Mouse (Mus musculus) bone marrow, adult 2 months (tissue): ENCODE results near the gene Nmnat3. TPM values are rescaled to one million over a fixed set of nuclear protein-coding genes. Genes with fewer than 3 reads are reported as not detected.

Experiments
- H3K27ac ChIP-seq: fragments of 200-500 bp; 2 replicates; pipeline ENCODE4 v1.5.1; 2012; ENCODE audit warnings: low read depth, mild to moderate bottlenecking, control low read depth, inconsistent platforms, low read length; ENCODE audit not compliant: control insufficient read depth, poor library complexity, insufficient read depth
- H3K4me1 ChIP-seq: fragments of 200-500 bp; 2 replicates; pipeline ENCODE4 v1.6.1; 2011; ENCODE audit warnings: low read length; ENCODE audit not compliant: control insufficient read depth, insufficient read depth
- H3K4me3 ChIP-seq: fragments of 200-500 bp; replicated peaks from 2 replicates; pipeline ENCODE3; 2011; ENCODE audit warnings: mild to moderate bottlenecking, low read depth, low read length, control low read depth; ENCODE audit not compliant: control insufficient read depth
- CTCF ChIP-seq: fragments of 200-500 bp; IDR thresholded peaks from 2 replicates; pipeline ENCODE4 v1.5.1; 2011; ENCODE audit warnings: low read length, control low read depth; ENCODE audit not compliant: control insufficient read depth, insufficient read depth
- POLR2A ChIP-seq: fragments of 200-500 bp; IDR thresholded peaks from 2 replicates; pipeline ENCODE4 v1.6.1; 2011; ENCODE audit warnings: low read depth, mild to moderate bottlenecking, control low read depth, low read length, borderline replicate concordance; ENCODE audit not compliant: control insufficient read depth
- WGBS: fragments of 180-500 bp; shearing (Covaris S2); methylation state at CpG from one replicate; pipeline ENCODE4 v1.1.7; 2018; 5-methylcytosine and 5-hydroxymethylcytosine counted together
- polyA plus RNA-seq: library from polyadenylated mRNA; stranded (reverse); fragments of >200 nt; gene quantifications from 2 replicates; pipeline ENCODE4 v1.2.4, GENCODE M21; 2011; ENCODE audit warnings: low replicate concordance; ENCODE audit not compliant: missing spikeins, insufficient read depth, insufficient read length

The Nmnat3 gene
- polyA plus RNA-seq, 1 experiment, result 18.9 TPM

GRCm38 (mm10) chr9:98339971-98340370 lies 52.7 kb downstream of the Nmnat3 start:
- H3K4me1 ChIP-seq, result no peaks in the 10 kb centered on the region
- no peak overlapping the region for H3K27ac ChIP-seq
- H3K4me3 ChIP-seq, result no peak overlapping the region
- WGBS, result 89% methylated on average over 4 of the region's 4 CpGs
- TF ChIP-seq POLR2A, result no peak
- TF ChIP-seq CTCF, result no peak

DNA sequence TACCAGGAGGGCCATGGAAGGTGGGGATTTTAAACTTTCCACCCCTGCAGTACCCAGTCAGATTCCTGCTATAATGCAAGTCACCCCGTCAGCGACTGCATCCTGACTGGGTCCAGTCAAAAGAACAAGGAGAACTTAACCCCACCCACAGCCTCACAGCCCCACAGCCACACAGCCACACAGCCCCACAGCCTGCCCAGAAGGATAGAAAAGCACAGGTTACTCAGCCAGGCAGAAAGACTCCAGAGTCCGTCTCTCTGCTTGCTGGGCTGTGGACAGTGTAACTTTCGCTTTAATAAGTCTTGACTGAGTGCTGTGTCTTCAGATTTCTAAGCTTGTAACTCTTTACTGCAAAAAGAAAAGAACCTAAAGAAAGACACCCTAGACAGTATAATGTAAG lies 53.2 kb downstream of the Nmnat3 start:
- TF ChIP-seq POLR2A, result no peak
- WGBS, result 78% methylated on average over 4 of the region's 4 CpGs
- Histone ChIP-seq H3K4me3 (no peak overlapping the region), H3K4me1 (no peaks in the 10 kb centered on the region), H3K27ac (no peak overlapping the region)

GRCm38 (mm10) chr9:98345840-98346239 lies 58.6 kb downstream of the Nmnat3 start:
- H3K27ac ChIP-seq, result no peak overlapping the region
- H3K4me1 ChIP-seq, result no peaks in the 10 kb centered on the region
- TF ChIP-seq POLR2A (no peak), CTCF (no peak)
- no peak overlapping the region for H3K4me3 ChIP-seq
- WGBS, result 74% methylated on average over 1 of the region's 1 CpGs

DNA sequence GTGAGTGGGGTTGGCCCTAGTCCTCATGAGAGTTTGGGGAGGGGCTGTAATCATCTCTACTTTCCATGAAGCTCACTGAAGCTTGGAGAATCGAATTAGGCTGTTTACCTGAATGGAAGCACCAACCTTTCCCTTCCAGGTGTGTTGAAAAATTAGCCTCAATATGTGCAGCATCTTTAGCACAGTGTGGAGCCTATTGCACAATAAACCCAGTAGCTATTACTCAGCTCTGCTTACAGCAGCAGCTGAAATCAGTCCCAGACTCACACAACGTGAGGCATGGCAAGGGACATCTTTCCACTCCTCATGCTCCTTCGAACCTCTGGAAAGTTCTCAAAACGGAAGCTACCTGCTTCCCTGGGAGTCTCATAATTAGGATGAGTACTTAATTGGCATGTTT lies 59.0 kb downstream of the Nmnat3 start:
- TF ChIP-seq POLR2A, result no peak
- no peak for TF ChIP-seq CTCF
- no peak overlapping the region for H3K27ac ChIP-seq
- H3K4me3 ChIP-seq, result no peak overlapping the region
- WGBS, result 83% methylated on average over 4 of the region's 4 CpGs
- H3K4me1 ChIP-seq, result no peaks in the 10 kb centered on the region

DNA sequence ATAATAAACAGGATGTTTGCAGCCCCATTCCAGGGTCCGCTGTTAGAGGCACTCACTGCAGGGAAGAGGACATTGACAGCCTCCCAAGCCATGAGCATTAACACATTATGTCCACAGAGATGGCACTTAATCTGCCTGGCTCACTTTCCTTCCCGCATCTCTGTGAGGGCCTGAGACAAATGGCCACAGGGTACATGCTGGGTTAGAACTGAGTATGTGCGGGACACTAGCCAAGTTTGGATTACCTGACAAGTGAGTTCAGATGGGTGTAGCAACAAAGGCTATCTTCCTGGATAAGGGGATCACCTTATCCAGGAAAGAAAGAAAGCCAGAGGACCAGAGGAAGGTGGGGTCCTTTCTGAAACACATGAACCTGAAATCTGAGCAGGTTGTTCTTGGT lies 59.8 kb downstream of the Nmnat3 start:
- no peak overlapping the region for H3K4me3 ChIP-seq
- H3K27ac ChIP-seq, result no peak overlapping the region
- TF ChIP-seq CTCF, result no peak
- no peak for TF ChIP-seq POLR2A
- no peaks in the 10 kb centered on the region for H3K4me1 ChIP-seq
- 92% methylated on average over 3 of the region's 3 CpGs for WGBS

- Histone ChIP-seq H3K27ac (no peak overlapping the region), H3K4me1 (no peaks in the 10 kb centered on the region), H3K4me3 (no peak overlapping the region)
- no peak for TF ChIP-seq POLR2A
- no peak for TF ChIP-seq CTCF
- WGBS, result 72% methylated on average over 4 of the region's 4 CpGs
These were observed 63.3 kb downstream of the Nmnat3 start for GRCm38 (mm10) chr9:98350318-98351144.

DNA sequence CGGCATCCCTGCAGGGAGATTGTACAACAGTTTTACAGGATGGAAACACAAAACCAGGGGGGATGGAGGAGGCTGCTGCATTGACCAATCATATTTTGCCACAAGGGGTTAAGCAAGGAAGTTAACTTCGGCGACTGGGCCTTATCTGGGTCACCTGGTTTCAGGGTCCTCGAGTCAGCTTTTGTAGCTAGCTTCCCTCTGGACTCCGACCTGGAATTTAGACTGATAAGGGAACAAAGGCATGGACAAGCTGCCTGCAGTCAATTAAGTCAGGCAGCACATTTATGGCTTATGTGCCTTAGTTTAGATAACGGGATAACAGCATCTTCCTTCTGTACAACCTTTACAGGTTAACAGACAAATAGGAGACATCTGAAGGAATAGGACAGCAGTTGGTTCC lies 65.1 kb downstream of the Nmnat3 start:
- H3K4me1 ChIP-seq, result no peaks in the 10 kb centered on the region
- TF ChIP-seq CTCF (no peak), POLR2A (no peak)
- H3K27ac ChIP-seq, result no peak overlapping the region
- no peak overlapping the region for H3K4me3 ChIP-seq
- WGBS, result 77% methylated on average over 6 of the region's 6 CpGs

GRCm38 (mm10) chr9:98354919-98355318 lies 67.7 kb downstream of the Nmnat3 start:
- TF ChIP-seq POLR2A (no peak), CTCF (no peak)
- Histone ChIP-seq H3K27ac (no peak overlapping the region), H3K4me1 (no peaks in the 10 kb centered on the region), H3K4me3 (no peak overlapping the region)
- WGBS, result 90% methylated on average over 3 of the region's 3 CpGs

DNA sequence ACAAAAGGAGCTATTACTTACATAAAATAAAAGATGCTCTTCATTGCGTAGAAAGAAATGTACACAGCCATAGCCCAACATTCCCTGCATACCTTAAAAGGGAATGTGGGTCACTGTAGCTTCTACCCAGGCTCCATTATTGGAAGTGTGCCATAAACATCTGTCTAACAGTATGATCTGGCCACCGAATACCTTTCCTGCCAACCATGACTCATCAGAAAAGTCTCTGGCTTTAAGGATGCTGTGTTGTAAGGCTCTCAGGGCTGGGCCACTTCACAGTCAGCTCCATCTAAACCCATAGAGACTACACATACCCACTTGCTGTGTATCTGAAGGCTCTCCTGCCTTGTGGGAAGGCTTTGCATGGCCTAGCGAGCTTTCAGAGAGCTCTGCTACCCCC lies 73.8 kb downstream of the Nmnat3 start:
- no peaks in the 10 kb centered on the region for H3K4me1 ChIP-seq
- 59% methylated on average over 3 of the region's 3 CpGs for WGBS
- no peak overlapping the region for H3K4me3 ChIP-seq
- no peak for TF ChIP-seq POLR2A
- no peak for TF ChIP-seq CTCF
- H3K27ac ChIP-seq, result no peak overlapping the region
